Mouse (Mus musculus): ENCODE results near the gene Tbx1. TPM values are rescaled to one million over a fixed set of nuclear protein-coding genes. Genes with fewer than 3 reads are reported as not detected.

Tbx1 gene
- total and polyA plus RNA-seq, 2 experiments from 2014 or later = 0.81 to 1.3 TPM

GRCm38 (mm10) chr16:18624641-18625040, 34.2 kb upstream of the Tbx1 start:
- no peak overlapping the region for H3K4me2 ChIP-seq (ENCODE audit: low read depth, low read length, poor library complexity, severe bottlenecking)
- no peaks in the 10 kb centered on the region for H3K9me3 ChIP-seq (ENCODE audit: low read length)
- peaks cover 36% of the 10 kb centered on the region for H3K27me3 ChIP-seq (ENCODE audit: insufficient read depth, low read length)

GRCm38 (mm10) chr16:18623751-18624540, 33.5 kb upstream of the Tbx1 start:
- Histone ChIP-seq H3K9ac (replicated peaks; ENCODE audit: low read length, poor library complexity, severe bottlenecking) (no peak overlapping the region), H3K4me3 (ENCODE audit: low read depth, low read length) (no peak overlapping the region), H3K36me3 (ENCODE audit: insufficient read depth, low read length) (peaks cover 30% of the 10 kb centered on the region), H3K27ac (ENCODE audit: low read depth, low read length) (no peak overlapping the region), H3K27me3 (ENCODE audit: insufficient read depth, low read length) (peaks cover 40% of the 10 kb centered on the region), H3K4me2 (ENCODE audit: low read depth, low read length, poor library complexity, severe bottlenecking) (no peak overlapping the region), H3K9me3 (ENCODE audit: low read length) (no peaks in the 10 kb centered on the region), H3K4me1 (ENCODE audit: insufficient read depth, low read length) (peaks cover 13% of the 10 kb centered on the region; the same call in 1 of the 2 replicates)
- ATAC-seq (ENCODE audit: low FRiP score) (no peak), DNase-seq (ENCODE audit: low spot score) (no peak)
- WGBS = 44% methylated on average over 15 of the region's 15 CpGs
- no peak for TF ChIP-seq CTCF (IDR thresholded peaks at IDR 0.05)

More at GRCm38 (mm10) chr16:18624641-18625040, 34.2 kb upstream of the Tbx1 start:
- peaks cover 30% of the 10 kb centered on the region for H3K36me3 ChIP-seq (ENCODE audit: insufficient read depth, low read length)
- no peak for TF ChIP-seq CTCF (IDR thresholded peaks at IDR 0.05)
- WGBS = 47% methylated on average over 15 of the region's 15 CpGs
- H3K9ac ChIP-seq (replicated peaks; ENCODE audit: low read length, poor library complexity, severe bottlenecking) = no peak overlapping the region
- DNase-seq (ENCODE audit: low spot score) (no peak), ATAC-seq (ENCODE audit: low FRiP score) (no peak)
- H3K4me1 ChIP-seq (ENCODE audit: insufficient read depth, low read length) = peaks cover 13% of the 10 kb centered on the region; the same call in 1 of the 2 replicates
- H3K27ac ChIP-seq (ENCODE audit: low read depth, low read length) = no peak overlapping the region
- H3K4me3 ChIP-seq (ENCODE audit: low read depth, low read length) = no peak overlapping the region

- peak; percentile 39; the same call in 1 of the 2 replicates for TF ChIP-seq CTCF (IDR thresholded peaks at IDR 0.05)
- DNase-seq (ENCODE audit: low spot score) = peak; percentile 32
Observed at GRCm38 (mm10) chr16:18622916-18623750, 32.7 kb upstream of the Tbx1 start.

GRCm38 (mm10) chr16:18622019-18622418, 31.5 kb upstream of the Tbx1 start, which contains the start of gene Gp1bb:
Gene Gp1bb (minus strand): TSS chr16:18622403.
- 28% methylated on average over 17 of the region's 17 CpGs for WGBS
- 0 out of 2 replicates have a peak within 1 kb of the TSS, but pooled peaks have one; percentile 29 for H3K9ac ChIP-seq (replicated peaks; ENCODE audit: low read length, poor library complexity, severe bottlenecking)
- H3K27me3 ChIP-seq (ENCODE audit: insufficient read depth, low read length) = peaks cover 40% of the 10 kb centered on the region
- ATAC-seq (ENCODE audit: low FRiP score) (no peak), DNase-seq (ENCODE audit: low spot score) (no peak)
- H3K27ac ChIP-seq (ENCODE audit: low read depth, low read length) = no peak within 1 kb of the TSS
- peaks cover 30% of the 10 kb centered on the region for H3K36me3 ChIP-seq (ENCODE audit: insufficient read depth, low read length)
- TF ChIP-seq CTCF (IDR thresholded peaks at IDR 0.05) = no peak
- no peaks in the 10 kb centered on the region for H3K9me3 ChIP-seq (ENCODE audit: low read length)
- peak within 1 kb of the TSS; percentile 63 for H3K4me2 ChIP-seq (ENCODE audit: low read depth, low read length, poor library complexity, severe bottlenecking)
- peak within 1 kb of the TSS; percentile 30; the same call in 1 of the 2 replicates for H3K4me3 ChIP-seq (ENCODE audit: low read depth, low read length)
- H3K4me1 ChIP-seq (ENCODE audit: insufficient read depth, low read length) = peaks cover 6% of the 10 kb centered on the region; the same call in 1 of the 2 replicates

More at GRCm38 (mm10) chr16:18622916-18623750, 32.7 kb upstream of the Tbx1 start:
- Histone ChIP-seq H3K27me3 (ENCODE audit: insufficient read depth, low read length) (peaks cover 40% of the 10 kb centered on the region), H3K4me3 (ENCODE audit: low read depth, low read length) (no peak overlapping the region), H3K9ac (replicated peaks; ENCODE audit: low read length, poor library complexity, severe bottlenecking) (no peak overlapping the region), H3K4me1 (ENCODE audit: insufficient read depth, low read length) (peaks cover 13% of the 10 kb centered on the region; the same call in 1 of the 2 replicates), H3K27ac (ENCODE audit: low read depth, low read length) (no peak overlapping the region), H3K36me3 (ENCODE audit: insufficient read depth, low read length) (peaks cover 30% of the 10 kb centered on the region), H3K4me2 (ENCODE audit: low read depth, low read length, poor library complexity, severe bottlenecking) (no peak overlapping the region), H3K9me3 (ENCODE audit: low read length) (no peaks in the 10 kb centered on the region)
- 50% methylated on average over 29 of the region's 29 CpGs for WGBS
- ATAC-seq (ENCODE audit: low FRiP score) = no peak

GRCm38 (mm10) chr16:18621362-18622001, 31.0 kb upstream of the Tbx1 start:
- Histone ChIP-seq H3K4me1 (ENCODE audit: insufficient read depth, low read length) (peaks cover 6% of the 10 kb centered on the region; the same call in 1 of the 2 replicates), H3K4me2 (ENCODE audit: low read depth, low read length, poor library complexity, severe bottlenecking) (peak overlapping the region; percentile 63), H3K4me3 (ENCODE audit: low read depth, low read length) (peak overlapping the region; percentile 30), H3K36me3 (ENCODE audit: insufficient read depth, low read length) (peaks cover 30% of the 10 kb centered on the region), H3K9me3 (ENCODE audit: low read length) (no peaks in the 10 kb centered on the region), H3K27ac (ENCODE audit: low read depth, low read length) (no peak overlapping the region), H3K27me3 (ENCODE audit: insufficient read depth, low read length) (peaks cover 40% of the 10 kb centered on the region), H3K9ac (replicated peaks; ENCODE audit: low read length, poor library complexity, severe bottlenecking) (0 out of 2 replicates have a peak overlapping the region, but pooled peaks have one; percentile 29)
- 23% methylated on average over 38 of the region's 38 CpGs for WGBS
- TF ChIP-seq CTCF (IDR thresholded peaks at IDR 0.05) = no peak
- ATAC-seq (ENCODE audit: low FRiP score) = no peak
- DNase-seq (ENCODE audit: low spot score) = no peak
